Mouse (Mus musculus): ENCODE data around the gene Nip7.

GRCm38 (mm10) chr8:107074128-107074527 lies 17.5 kb downstream of the Nip7 start:
- TF ChIP-seq GATA1 (IDR thresholded peaks at IDR 0.05; ENCODE audit: borderline replicate concordance, low read length) (no peak), FLI1 (IDR thresholded peaks at IDR 0.05; ENCODE audit: low read length) (no peak)
